Mouse (Mus musculus) gastrocnemius, adult 2 months (tissue): Measurements from ENCODE around the gene Gm21970. TPM values are rescaled to one million over a fixed set of nuclear protein-coding genes. Genes with fewer than 3 reads are reported as not detected.

Experiments
- DNase-seq: peaks from one replicate; pipeline ENCODE4 v3.0.0; 2022
- H3K27ac ChIP-seq: fragments of 200-600 bp; 2 replicates; pipeline ENCODE4 v1.8.1; 2022; ENCODE audit warnings: mild to moderate bottlenecking
- H3K4me3 ChIP-seq: fragments of 200-600 bp; 2 replicates; pipeline ENCODE4 v1.8.1; 2022; ENCODE audit warnings: mild to moderate bottlenecking, moderate library complexity
- CTCF ChIP-seq: fragments of 200-600 bp; IDR thresholded peaks from 2 replicates; pipeline ENCODE4 v1.8.1; 2022; ENCODE audit warnings: antibody characterized with exemption, mild to moderate bottlenecking, moderate library complexity
- intact Hi-C: fragments of 180-260 bp; cut with DNase I; formaldehyde crosslinking; loops from one replicate; pipeline ENCODE4 v1.15.1; 2025
- total RNA-seq, 2 experiments: library from RNA; stranded (reverse); gene quantifications; 2 replicates each; pipeline ENCODE4 v1.2.3; 2021

Gm21970 gene
- total RNA-seq, 2 experiments from 2014 or later, result 0.45 TPM; not detected in 1

GRCm38 (mm10) chr16:91451949-91452348 is 60.4 kb downstream of the Gm21970 start:
- Histone ChIP-seq H3K27ac (peak overlapping the region; percentile 71), H3K4me3 (no peak overlapping the region)
- intact Hi-C loops, result no loop called here
- DNase-seq, result no peak
- no peak for TF ChIP-seq CTCF

- intact Hi-C loops, result no loop called here
- peak overlapping the region; percentile 71 for H3K27ac ChIP-seq
- no peak overlapping the region for H3K4me3 ChIP-seq
- TF ChIP-seq CTCF, result peak; percentile 24; the same call in 1 of the 2 replicates
- DNase-seq, result peak; percentile 23
Observed at GRCm38 (mm10) chr16:91452363-91452896, 60.9 kb downstream of the Gm21970 start.

- H3K27ac ChIP-seq, result no peak overlapping the region
Observed at GRCm38 (mm10) chr16:91455868-91456267, 64.3 kb downstream of the Gm21970 start.

GRCm38 (mm10) chr16:91458301-91458746 is 66.8 kb downstream of the Gm21970 start:
- Histone ChIP-seq H3K4me3 (no peak overlapping the region), H3K27ac (no peak overlapping the region)
- no peak for TF ChIP-seq CTCF
- DNase-seq, result no peak
- intact Hi-C loops, result no loop called here

More at GRCm38 (mm10) chr16:91455868-91456267, 64.3 kb downstream of the Gm21970 start:
- TF ChIP-seq CTCF, result no peak
- intact Hi-C loops, result no loop called here
- no peak overlapping the region for H3K4me3 ChIP-seq
- DNase-seq, result no peak

- DNase-seq, result no peak
- H3K27ac ChIP-seq, result no peak overlapping the region
- TF ChIP-seq CTCF, result no peak
- H3K4me3 ChIP-seq, result no peak overlapping the region
- intact Hi-C loops, result no loop called here
Observed at GRCm38 (mm10) chr16:91458976-91459375, 67.5 kb downstream of the Gm21970 start.

GRCm38 (mm10) chr16:91459396-91459795 is 67.9 kb downstream of the Gm21970 start:
- TF ChIP-seq CTCF, result no peak
- no peak overlapping the region for H3K4me3 ChIP-seq
- intact Hi-C loops, result no loop called here
- no peak overlapping the region for H3K27ac ChIP-seq
- no peak for DNase-seq

GRCm38 (mm10) chr16:91459841-91460370 is 68.4 kb downstream of the Gm21970 start:
- intact Hi-C loops, result loop anchor here (5.0 kb wide), 2 partner anchors 53 to 103 kb away; partner anchors contain the start of gene Il10rb
- H3K27ac ChIP-seq, result no peak overlapping the region
- no peak overlapping the region for H3K4me3 ChIP-seq
- no peak for DNase-seq
- peak; percentile 51 for TF ChIP-seq CTCF

- intact Hi-C loops, result loop anchor here (5.0 kb wide), 2 partner anchors 54 to 104 kb away; partner anchors contain the start of gene Il10rb
- peak overlapping the region; percentile 31 for H3K4me3 ChIP-seq
- DNase-seq, result no peak
- TF ChIP-seq CTCF, result no peak
- peak overlapping the region; percentile 74 for H3K27ac ChIP-seq
Observed at GRCm38 (mm10) chr16:91461066-91461638, 69.6 kb downstream of the Gm21970 start.

- no peak for DNase-seq
- Histone ChIP-seq H3K4me3 (no peak overlapping the region; the same call in 1 of the 2 replicates), H3K27ac (peak overlapping the region; percentile 74)
- intact Hi-C loops, result loop anchor here (5.0 kb wide), 2 partner anchors 54 to 104 kb away; partner anchors contain the start of gene Il10rb
- TF ChIP-seq CTCF, result no peak
Observed at GRCm38 (mm10) chr16:91461773-91462181, 70.3 kb downstream of the Gm21970 start.

GRCm38 (mm10) chr16:91462644-91463043 is 71.1 kb downstream of the Gm21970 start:
- TF ChIP-seq CTCF, result no peak
- intact Hi-C loops, result loop anchor here (5.0 kb wide), 2 partner anchors 55 to 105 kb away; partner anchors contain the start of gene Il10rb
- H3K27ac ChIP-seq, result peak overlapping the region; percentile 74
- DNase-seq, result peak; percentile 46
- H3K4me3 ChIP-seq, result no peak overlapping the region

- no peak for DNase-seq
- intact Hi-C loops, result loop anchor here (5.0 kb wide), 2 partner anchors 56 to 106 kb away; partner anchors contain the start of gene Il10rb
- Histone ChIP-seq H3K27ac (peak overlapping the region; percentile 28; the same call in 1 of the 2 replicates), H3K4me3 (no peak overlapping the region)
- no peak for TF ChIP-seq CTCF
Observed at GRCm38 (mm10) chr16:91463400-91463799, 71.9 kb downstream of the Gm21970 start.

- no peak for TF ChIP-seq CTCF
- DNase-seq, result no peak
- Histone ChIP-seq H3K27ac (peak overlapping the region; percentile 93), H3K4me3 (peak overlapping the region; percentile 85)
- intact Hi-C loops, result loop anchor here (2.0 to 5.0 kb wide), 3 partner anchors 21 to 107 kb away; partner anchors contain the start of genes Ifnar1 and Il10rb
Observed at GRCm38 (mm10) chr16:91463836-91464400, 72.4 kb downstream of the Gm21970 start.
